Mouse (Mus musculus) heart, embryonic 10.5 days (tissue): ENCODE measurements around the gene Tpbgl. TPM values are rescaled to one million over a fixed set of nuclear protein-coding genes. Genes with fewer than 3 reads are reported as not detected.

Source experiments
- DNase-seq: peaks from one replicate; pipeline ENCODE4 v3.0.0-alpha.2; 2017; ENCODE audit warnings: low spot score
- H3K27ac ChIP-seq: fragments of 300-500 bp; sonication (generic); 2 replicates; pipeline ENCODE4 v1.5.1; 2016; ENCODE audit warnings: mild to moderate bottlenecking
- H3K27me3 ChIP-seq: fragments of 300-500 bp; sonication (generic); 2 replicates; pipeline ENCODE4 v1.6.1; 2016; ENCODE audit warnings: mild to moderate bottlenecking; ENCODE audit not compliant: poor library complexity, insufficient read depth, severe bottlenecking
- H3K36me3 ChIP-seq: fragments of 300-500 bp; sonication (generic); 2 replicates; pipeline ENCODE4 v1.6.1; 2016; ENCODE audit warnings: mild to moderate bottlenecking, moderate library complexity
- H3K4me1 ChIP-seq: fragments of 300-500 bp; sonication (generic); 2 replicates; pipeline ENCODE4 v1.6.1; 2016; ENCODE audit warnings: mild to moderate bottlenecking
- H3K4me3 ChIP-seq: fragments of 300-500 bp; sonication (generic); 2 replicates; pipeline ENCODE4 v1.5.1; 2016; ENCODE audit warnings: mild to moderate bottlenecking, moderate library complexity
- H3K9me3 ChIP-seq: fragments of 300-500 bp; sonication (generic); 2 replicates; pipeline ENCODE4 v1.6.1; 2016; ENCODE audit warnings: mild to moderate bottlenecking, moderate library complexity
- WGBS: fragments of 180-500 bp; shearing (Covaris S2); methylation state at CpG from one replicate; pipeline ENCODE4 v1.1.7; 2016; 5-methylcytosine and 5-hydroxymethylcytosine counted together
- polyA plus RNA-seq: library from polyadenylated mRNA; unstranded; fragments of >200 nt; fragmentation: Nextera tagmentation; extraction: Ambion mirVana; gene quantifications from 2 replicates; pipeline ENCODE4 v1.2.1, GENCODE M21; 2016

Gene Tpbgl
- polyA plus RNA-seq, 1 experiment from 2014 or later: 1.2 TPM

- H3K4me1 ChIP-seq: peaks cover 24% of the 10 kb centered on the region
- H3K36me3 ChIP-seq: peaks cover 57% of the 10 kb centered on the region
- H3K9me3 ChIP-seq: no peaks in the 10 kb centered on the region
- H3K27me3 ChIP-seq: no peaks in the 10 kb centered on the region
- no peak overlapping the region for H3K27ac ChIP-seq
- WGBS: 22% methylated on average over 3 of the region's 3 CpGs
- no peak overlapping the region for H3K4me3 ChIP-seq
- no peak for DNase-seq
Observed at GRCm38 (mm10) chr7:99590064-99590463, 36.8 kb downstream of the Tpbgl start.

GRCm38 (mm10) chr7:99585976-99586375, 40.9 kb downstream of the Tpbgl start:
- H3K9me3 ChIP-seq: no peaks in the 10 kb centered on the region
- peaks cover 2% of the 10 kb centered on the region for H3K27me3 ChIP-seq
- H3K4me3 ChIP-seq: no peak overlapping the region
- WGBS: 90% methylated on average over 8 of the region's 8 CpGs
- peaks cover 29% of the 10 kb centered on the region for H3K4me1 ChIP-seq
- H3K36me3 ChIP-seq: peaks cover 33% of the 10 kb centered on the region
- no peak overlapping the region for H3K27ac ChIP-seq
- DNase-seq: no peak

DNA sequence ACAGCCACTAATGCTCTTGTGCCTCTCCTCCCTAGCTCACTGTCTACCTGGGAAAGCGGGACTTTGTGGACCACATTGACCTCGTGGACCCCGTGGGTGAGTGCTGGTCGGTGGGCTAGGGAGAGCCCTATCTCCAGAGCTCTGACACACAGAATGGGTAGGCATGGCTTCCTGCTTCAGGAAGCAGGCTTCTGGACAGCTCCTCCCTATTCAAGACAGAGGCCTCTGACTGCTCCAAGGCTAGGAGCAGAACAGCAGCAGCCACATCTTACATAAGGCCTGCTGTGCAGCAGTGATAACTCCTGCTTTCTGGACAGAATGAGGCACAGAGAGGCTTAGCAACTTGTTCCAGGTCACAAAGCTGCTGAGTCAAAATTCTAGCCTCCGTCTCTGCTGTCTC, 43.3 kb downstream of the Tpbgl start:
- Histone ChIP-seq H3K9me3 (no peaks in the 10 kb centered on the region), H3K36me3 (peaks cover 22% of the 10 kb centered on the region), H3K27me3 (peaks cover 13% of the 10 kb centered on the region), H3K4me3 (no peak overlapping the region), H3K4me1 (peaks cover 44% of the 10 kb centered on the region), H3K27ac (no peak overlapping the region)
- DNase-seq: no peak
- WGBS: 64% methylated on average over 5 of the region's 5 CpGs

- 57% methylated on average over 4 of the region's 4 CpGs for WGBS
- H3K4me3 ChIP-seq: no peak overlapping the region
- no peak overlapping the region for H3K27ac ChIP-seq
Observed at GRCm38 (mm10) chr7:99582867-99583266, 44.0 kb downstream of the Tpbgl start.

GRCm38 (mm10) chr7:99582306-99582705, 44.6 kb downstream of the Tpbgl start:
- no peak overlapping the region for H3K27ac ChIP-seq
- 49% methylated on average over 7 of the region's 7 CpGs for WGBS

More at GRCm38 (mm10) chr7:99582867-99583266, 44.0 kb downstream of the Tpbgl start:
- H3K9me3 ChIP-seq: no peaks in the 10 kb centered on the region
- peaks cover 41% of the 10 kb centered on the region for H3K4me1 ChIP-seq
- peaks cover 13% of the 10 kb centered on the region for H3K27me3 ChIP-seq
- peaks cover 15% of the 10 kb centered on the region for H3K36me3 ChIP-seq
- no peak for DNase-seq

DNA sequence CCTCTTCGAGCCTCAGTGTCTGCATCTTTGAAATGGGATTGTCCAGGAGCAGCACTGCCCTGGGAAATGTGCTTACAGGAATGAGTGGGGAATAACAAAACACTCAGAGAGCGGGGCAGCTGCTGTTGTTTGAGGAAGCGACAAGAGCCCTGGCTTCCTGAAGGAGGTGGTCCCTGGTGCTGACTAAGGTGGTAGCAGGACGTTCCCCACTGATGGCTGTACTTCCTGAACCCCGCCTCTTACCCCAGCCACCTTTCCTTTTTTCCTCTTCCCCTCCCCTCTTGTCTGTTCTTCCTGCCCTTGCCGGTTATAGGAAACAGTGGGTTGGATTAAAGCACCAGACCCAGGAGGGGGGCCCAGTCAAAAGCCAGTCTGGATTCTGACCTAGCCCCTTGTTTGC, 46.7 kb downstream of the Tpbgl start:
- Histone ChIP-seq H3K27me3 (peaks cover 13% of the 10 kb centered on the region), H3K9me3 (no peaks in the 10 kb centered on the region), H3K4me1 (peaks cover 32% of the 10 kb centered on the region), H3K36me3 (peaks cover 6% of the 10 kb centered on the region; the same call in 1 of the 2 replicates), H3K27ac (no peak overlapping the region), H3K4me3 (no peak overlapping the region; the same call in 1 of the 2 replicates)
- no peak for DNase-seq
- 27% methylated on average over 6 of the region's 6 CpGs for WGBS

More at GRCm38 (mm10) chr7:99582306-99582705, 44.6 kb downstream of the Tpbgl start:
- no peak for DNase-seq
- H3K4me3 ChIP-seq: no peak overlapping the region
- H3K36me3 ChIP-seq: peaks cover 11% of the 10 kb centered on the region; the same call in 1 of the 2 replicates
- peaks cover 36% of the 10 kb centered on the region for H3K4me1 ChIP-seq
- H3K27me3 ChIP-seq: peaks cover 13% of the 10 kb centered on the region
- H3K9me3 ChIP-seq: no peaks in the 10 kb centered on the region

DNA sequence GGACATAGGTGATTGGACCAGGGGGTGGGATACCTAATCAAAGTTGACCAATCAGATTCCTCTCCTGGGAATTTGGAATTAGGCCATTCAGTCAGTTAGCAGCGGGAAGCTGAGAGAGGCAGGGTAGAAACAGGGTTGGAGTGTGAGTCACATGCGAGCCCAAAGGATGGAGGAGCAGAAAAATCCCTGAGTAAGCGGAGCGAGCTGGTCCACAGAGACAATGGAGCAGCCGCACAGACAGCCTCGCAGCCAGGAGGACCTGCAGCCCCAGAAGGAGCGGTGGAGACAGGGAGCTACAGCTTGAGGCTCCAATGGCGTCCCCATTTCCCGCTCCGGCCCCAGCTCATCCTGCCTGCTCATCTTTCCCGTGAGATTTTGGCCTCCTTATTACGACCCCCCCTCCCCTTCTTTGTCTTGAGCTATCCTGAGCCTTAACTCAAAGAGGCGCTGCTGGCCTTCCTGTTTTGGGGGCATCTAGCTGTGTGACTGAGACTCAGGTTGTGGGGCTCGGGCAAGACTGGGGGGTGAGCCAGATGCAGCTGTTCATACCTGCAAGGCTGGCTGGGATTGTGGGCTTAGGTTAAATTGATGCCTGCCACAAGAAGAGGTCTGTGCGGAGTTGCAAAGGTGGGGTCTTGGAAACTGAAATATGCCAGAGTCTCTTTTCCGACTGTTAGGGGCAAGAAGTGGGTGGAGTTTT, 47.3 kb downstream of the Tpbgl start:
- Histone ChIP-seq H3K27me3 (peaks cover 13% of the 10 kb centered on the region), H3K27ac (peak overlapping the region; percentile 13; the same call in 1 of the 2 replicates), H3K4me1 (peaks cover 32% of the 10 kb centered on the region), H3K9me3 (no peaks in the 10 kb centered on the region), H3K36me3 (peaks cover 4% of the 10 kb centered on the region; the same call in 1 of the 2 replicates), H3K4me3 (peak overlapping the region; percentile 22)
- DNase-seq: no peak
- 9% methylated on average over 16 of the region's 16 CpGs for WGBS

GRCm38 (mm10) chr7:99578246-99578645, 48.7 kb downstream of the Tpbgl start:
- H3K4me1 ChIP-seq: peaks cover 35% of the 10 kb centered on the region
- peaks cover 13% of the 10 kb centered on the region for H3K27me3 ChIP-seq
- 0 out of 2 replicates have a peak, but pooled peaks cover 4% of the 10 kb centered on the region for H3K36me3 ChIP-seq
- H3K27ac ChIP-seq: no peak overlapping the region
- no peak for DNase-seq
- no peaks in the 10 kb centered on the region for H3K9me3 ChIP-seq
- no peak overlapping the region for H3K4me3 ChIP-seq
- WGBS: 87% methylated on average over 3 of the region's 3 CpGs

Other genes with a start within 250 kb of the Tpbgl start
- 24.2 and 31.6 TPM in 2 replicates for gene Gdpd5, start 245.7 kb downstream of the Tpbgl start, polyA plus RNA-seq
- 0.52 and 1.1 TPM in 2 replicates for gene Klhl35, start 161.1 kb downstream of the Tpbgl start, polyA plus RNA-seq
- gene Rps3, start 143.4 kb downstream of the Tpbgl start, polyA plus RNA-seq: 517 and 596 TPM in 2 replicates
- 13.1 and 17.9 TPM in 2 replicates for gene Arrb1, start 91.6 kb downstream of the Tpbgl start, polyA plus RNA-seq
- gene Slco2b1, start 84.2 kb upstream of the Tpbgl start, polyA plus RNA-seq: 0.39 and 0.44 TPM in 2 replicates
- 0.16 TPM in 1 of 2 replicates, not detected in the other for gene Olfr520, start 103.2 kb upstream of the Tpbgl start, polyA plus RNA-seq
- not detected in 2 replicates for gene Olfr521, start 136.4 kb upstream of the Tpbgl start, polyA plus RNA-seq
- 3.1 and 3.3 TPM in 2 replicates for gene Neu3, start 201.3 kb upstream of the Tpbgl start, polyA plus RNA-seq
- 0.24 and 0.31 TPM in 2 replicates for gene Xrra1, start 232.0 kb upstream of the Tpbgl start, polyA plus RNA-seq
- gene Spcs2, start 236.4 kb upstream of the Tpbgl start, polyA plus RNA-seq: 241 and 302 TPM in 2 replicates